20 mouse cellular contexts compared by ENCODE assay signal in genomic region chr16:88368146-88368545, GRCm38 (mm10).
A peak's percentile ranks its signal among the peaks of the same experiment; 100 is the strongest.
DNase-seq lines count a peak whose midpoint lies in the region; ATAC-seq and TF ChIP-seq lines count a peak whose summit lies in the region.
"Had no signal": no experiment of that assay in that cellular context is flagged by ENCODE, and none has a peak within 500 bp of the region (broad histone marks: within the 10 kb centered on the region; RNA-seq: fewer than 3 reads in every experiment).

No protein-coding gene starts in this region.

- no peak overlapping the region for H3K27ac ChIP-seq in liver, embryonic 11.5 days (ENCODE audit: low read depth, low read length)
- no peak overlapping the region for H3K27ac ChIP-seq in liver, postnatal 0 days (ENCODE audit: low read depth)
- H3K27ac ChIP-seq: embryonic facial prominence, embryonic 13.5 days; embryonic facial prominence, embryonic 15.5 days; forebrain, embryonic 10.5 days; forebrain, embryonic 12.5 days had no signal

- H3K36me3 ChIP-seq in liver, embryonic 11.5 days (ENCODE audit: control insufficient read depth, insufficient read depth, low read length) = no peaks in the 10 kb centered on the region
- H3K36me3 ChIP-seq in liver, postnatal 0 days (replicated peaks; ENCODE audit: insufficient read depth, low read length) = no peaks in the 10 kb centered on the region
- H3K36me3 ChIP-seq: embryonic facial prominence, embryonic 13.5 days; embryonic facial prominence, embryonic 15.5 days; forebrain, embryonic 10.5 days; forebrain, embryonic 12.5 days had no signal

- H3K4me1 ChIP-seq in liver, embryonic 11.5 days (replicated peaks; ENCODE audit: control insufficient read depth, insufficient read depth, low read length) = no peaks in the 10 kb centered on the region
- H3K4me1 ChIP-seq in liver, postnatal 0 days (ENCODE audit: insufficient read depth) = no peaks in the 10 kb centered on the region
- H3K4me1 ChIP-seq: embryonic facial prominence, embryonic 13.5 days; embryonic facial prominence, embryonic 15.5 days; forebrain, embryonic 12.5 days had no signal

- DNase-seq in adrenal gland, adult 2 months = peak; percentile 59
- no peak for DNase-seq in adrenal gland, postnatal 10 days
- DNase-seq in embryo, embryonic 10 days (ENCODE audit: low spot score) = peak; percentile 15
- no peak for DNase-seq in embryo, embryonic 9.5 days (ENCODE audit: extremely low spot score)
- DNase-seq in liver, embryonic 11.5 days (ENCODE audit: low spot score) = no peak
- DNase-seq in liver, postnatal 0 days = no peak
- DNase-seq: adrenal gland, postnatal 14 days; cerebellum, adult 11 months; cerebellum, adult 18-20 months; cerebellum, adult 8-10 months; cerebellum, adult 9-11 months; cerebellum, postnatal 14 days; cerebellum, postnatal 36 days had no signal

- ATAC-seq in liver, embryonic 11.5 days (replicated peaks; ENCODE audit: low FRiP score) = 0 out of 2 replicates have a peak, but pooled peaks have one; percentile 18
- no peak for ATAC-seq in liver, postnatal 0 days
- ATAC-seq: forebrain, embryonic 14.5 days; forebrain, embryonic 16.5 days had no signal

- H3K4me3 ChIP-seq in liver, embryonic 11.5 days (ENCODE audit: low read depth, low read length) = no peak overlapping the region
- no peak overlapping the region for H3K4me3 ChIP-seq in liver, postnatal 0 days (ENCODE audit: low read depth, low read length)
- H3K4me3 ChIP-seq: embryonic facial prominence, embryonic 13.5 days; embryonic facial prominence, embryonic 15.5 days; erythroblast, embryonic 14.5 days; forebrain, embryonic 10.5 days; forebrain, embryonic 12.5 days had no signal

- no peak for TF ChIP-seq EP300 in liver, postnatal 0 days (IDR thresholded peaks at IDR 0.05; ENCODE audit: low read depth)

- no peak for TF ChIP-seq CTCF in liver, postnatal 0 days (IDR thresholded peaks at IDR 0.05; ENCODE audit: low read depth)

- no peak overlapping the region for H3K9ac ChIP-seq in liver, embryonic 11.5 days (ENCODE audit: low read depth, low read length)
- no peak overlapping the region for H3K9ac ChIP-seq in liver, postnatal 0 days (replicated peaks)
- H3K9ac ChIP-seq: embryonic facial prominence, embryonic 13.5 days; embryonic facial prominence, embryonic 15.5 days; forebrain, embryonic 12.5 days had no signal

- H3K9me3 ChIP-seq in liver, embryonic 11.5 days (ENCODE audit: control insufficient read depth, low read length) = no peaks in the 10 kb centered on the region
- no peaks in the 10 kb centered on the region for H3K9me3 ChIP-seq in liver, postnatal 0 days (ENCODE audit: low read length)
- H3K9me3 ChIP-seq: embryonic facial prominence, embryonic 13.5 days; embryonic facial prominence, embryonic 15.5 days; forebrain, embryonic 10.5 days; forebrain, embryonic 12.5 days had no signal

- H3K4me2 ChIP-seq in liver, embryonic 11.5 days = no peak overlapping the region
- no peak overlapping the region for H3K4me2 ChIP-seq in liver, postnatal 0 days (ENCODE audit: low read depth, low read length)
- H3K4me2 ChIP-seq: embryonic facial prominence, embryonic 13.5 days; embryonic facial prominence, embryonic 15.5 days; forebrain, embryonic 12.5 days had no signal

- 58% methylated on average over 6 of the region's 6 CpGs for WGBS in liver, embryonic 11.5 days
- 60% methylated on average over 6 of the region's 6 CpGs for WGBS in liver, postnatal 0 days (ENCODE audit: insufficient replicate concordance)

- H3K27me3 ChIP-seq in liver, embryonic 11.5 days (replicated peaks; ENCODE audit: control insufficient read depth, insufficient read depth, low read length) = no peaks in the 10 kb centered on the region
- no peaks in the 10 kb centered on the region for H3K27me3 ChIP-seq in liver, postnatal 0 days (ENCODE audit: insufficient read depth, low read length)
- H3K27me3 ChIP-seq: embryonic facial prominence, embryonic 13.5 days; embryonic facial prominence, embryonic 15.5 days; forebrain, embryonic 12.5 days had no signal

Comparison
In these comparisons a context has a peak if more than half of its experiments do, and no peak if none do; other contexts are left out.
1. DNase-seq: peak in adrenal gland, adult 2 months (single experiment) and embryo, embryonic 10 days (single experiment); none in adrenal gland, postnatal 10 days (single experiment), embryo, embryonic 9.5 days (single experiment), liver, embryonic 11.5 days (single experiment) and liver, postnatal 0 days (single experiment).